Mouse (Mus musculus): Measurements from ENCODE around the gene Gm5862. TPM values are rescaled to one million over a fixed set of nuclear protein-coding genes. Genes with fewer than 3 reads are reported as not detected.

Gm5862 gene
- polyA plus RNA-seq (2017; shearing (Covaris generic)), result not detected

DNA sequence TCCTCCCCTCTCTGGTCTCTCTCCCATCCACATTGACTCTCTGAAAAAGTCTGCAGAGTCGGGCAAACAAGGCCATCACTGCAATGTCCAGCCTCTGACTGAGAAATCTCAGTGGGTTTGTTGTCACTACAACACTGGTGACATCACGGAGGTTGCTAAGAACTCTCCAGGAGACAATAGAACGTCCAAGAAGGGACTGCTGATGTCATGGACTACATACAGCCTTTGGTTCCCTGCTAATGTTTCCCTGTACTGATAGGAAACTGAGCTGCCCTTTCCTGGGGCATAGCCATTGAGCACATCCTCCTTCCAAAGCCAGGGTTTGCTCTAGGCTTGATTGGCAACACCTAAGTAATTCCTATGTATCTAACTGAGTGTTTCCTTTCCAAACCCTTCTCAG lies at the start of gene Gm5862:
Gene Gm5862, minus strand, starts transcription at position 101 of the 400 bp plus-strand sequence.

DNA sequence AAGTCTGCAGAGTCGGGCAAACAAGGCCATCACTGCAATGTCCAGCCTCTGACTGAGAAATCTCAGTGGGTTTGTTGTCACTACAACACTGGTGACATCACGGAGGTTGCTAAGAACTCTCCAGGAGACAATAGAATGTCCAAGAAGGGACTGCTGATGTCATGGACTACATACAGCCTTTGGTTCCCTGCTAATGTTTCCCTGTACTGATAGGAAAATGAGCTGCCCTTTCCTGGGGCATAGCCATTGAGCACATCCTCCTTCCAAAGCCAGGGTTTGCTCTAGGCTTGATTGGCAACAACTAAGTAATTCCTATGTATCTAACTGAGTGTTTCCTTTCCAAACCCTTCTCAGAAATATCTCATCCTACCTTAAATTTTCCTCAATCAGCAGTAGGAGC lies 35.8 kb upstream of the Gm5862 start, which contains the start of gene Gm7347:
Gene Gm7347, minus strand, starts transcription at position 101 of the 400 bp plus-strand sequence.

DNA sequence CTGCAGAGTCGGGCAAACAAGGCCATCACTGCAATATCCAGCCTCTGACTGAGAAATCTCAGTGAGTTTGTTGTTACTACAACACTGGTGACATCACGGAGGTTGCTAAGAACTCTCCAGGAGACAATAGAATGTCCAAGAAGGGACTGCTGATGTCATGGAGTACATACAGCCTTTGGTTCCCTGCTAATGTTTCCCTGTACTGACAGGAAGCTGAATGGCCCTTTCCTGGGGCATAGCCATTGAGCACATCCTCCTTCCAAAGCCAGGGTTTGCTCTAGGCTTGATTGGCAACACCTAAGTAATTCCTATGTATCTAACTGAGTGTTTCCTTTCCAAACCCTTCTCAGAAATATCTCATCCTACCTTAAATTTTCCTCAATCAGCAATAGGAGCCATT lies 16.7 kb upstream of the Gm5862 start, which contains the start of gene Speer4a:
Gene Speer4a, minus strand, starts transcription at position 101 of the 400 bp plus-strand sequence.

DNA sequence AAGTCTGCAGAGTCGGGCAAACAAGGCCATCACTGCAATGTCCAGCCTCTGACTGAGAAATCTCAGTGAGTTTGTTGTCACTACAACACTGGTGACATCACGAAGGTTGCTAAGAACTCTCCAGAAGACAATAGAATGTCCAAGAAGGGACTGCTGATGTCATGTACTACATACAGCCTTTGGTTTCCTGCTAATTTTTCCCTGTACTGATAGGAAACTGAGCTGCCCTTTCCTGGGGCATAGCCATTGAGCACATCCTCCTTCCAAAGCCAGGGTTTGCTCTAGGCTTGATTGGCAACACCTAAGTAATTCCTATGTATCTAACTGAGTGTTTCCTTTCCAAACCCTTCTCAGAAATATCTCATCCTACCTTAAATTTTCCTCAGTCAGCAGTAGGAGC lies 18.0 kb downstream of the Gm5862 start, which contains the start of gene Gm1979:
Gene Gm1979, minus strand, starts transcription at position 101 of the 400 bp plus-strand sequence.

DNA sequence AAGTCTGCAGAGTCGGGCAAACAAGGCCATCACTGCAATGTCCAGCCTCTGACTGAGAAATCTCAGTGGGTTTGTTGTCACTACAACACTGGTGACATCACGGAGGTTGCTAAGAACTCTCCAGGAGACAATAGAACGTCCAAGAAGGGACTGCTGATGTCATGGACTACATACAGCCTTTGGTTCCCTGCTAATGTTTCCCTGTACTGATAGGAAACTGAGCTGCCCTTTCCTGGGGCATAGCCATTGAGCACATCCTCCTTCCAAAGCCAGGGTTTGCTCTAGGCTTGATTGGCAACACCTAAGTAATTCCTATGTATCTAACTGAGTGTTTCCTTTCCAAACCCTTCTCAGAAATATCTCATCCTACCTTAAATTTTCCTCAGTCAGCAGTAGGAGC lies 34.2 kb downstream of the Gm5862 start, which contains the start of gene Gm21698:
Gene Gm21698, minus strand, starts transcription at position 101 of the 400 bp plus-strand sequence.

DNA sequence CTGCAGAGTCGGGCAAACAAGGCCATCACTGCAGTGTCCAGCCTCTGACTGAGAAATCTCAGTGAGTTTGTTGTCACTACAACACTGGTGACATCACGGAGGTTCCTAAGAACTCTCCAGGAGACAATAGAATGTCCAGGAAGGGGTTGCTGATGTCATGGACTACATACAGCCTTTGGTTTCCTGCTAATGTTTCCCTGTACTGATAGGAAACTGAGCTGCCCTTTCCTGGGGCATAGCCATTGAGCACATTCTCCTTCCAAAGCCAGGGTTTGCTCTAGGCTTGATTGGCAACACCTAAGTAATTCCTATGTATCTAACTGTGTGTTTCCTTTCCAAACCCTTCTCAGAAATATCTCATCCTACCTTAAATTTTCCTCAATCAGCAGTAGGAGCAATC lies 50.2 kb downstream of the Gm5862 start, which contains the start of gene Gm21680:
Gene Gm21680, minus strand, starts transcription at position 101 of the 400 bp plus-strand sequence.

Other genes with a start within 250 kb of the Gm5862 start
- gene Gm21663, start 80.5 kb downstream of the Gm5862 start, polyA plus RNA-seq (2017; shearing (Covaris generic)), result not detected
- not detected for gene Gm21671, start 68.5 kb downstream of the Gm5862 start, polyA plus RNA-seq (2017; shearing (Covaris generic))
- not detected for gene Gm21680, start 50.3 kb downstream of the Gm5862 start, polyA plus RNA-seq (2017; shearing (Covaris generic))
- not detected for gene Gm21698, start 34.3 kb downstream of the Gm5862 start, polyA plus RNA-seq (2017; shearing (Covaris generic))
- gene Gm1979, start 18.1 kb downstream of the Gm5862 start, polyA plus RNA-seq (2017; shearing (Covaris generic)), result not detected
- not detected for gene Speer4a, start 16.6 kb upstream of the Gm5862 start, polyA plus RNA-seq (2017; shearing (Covaris generic))
- gene Gm7347, start 35.7 kb upstream of the Gm5862 start, polyA plus RNA-seq (2017; shearing (Covaris generic)), result not detected
- not detected for gene Gm10471, start 66.4 kb upstream of the Gm5862 start, polyA plus RNA-seq (2017; shearing (Covaris generic))
- gene 5031410I06Rik, start 82.4 kb upstream of the Gm5862 start, polyA plus RNA-seq (2017; shearing (Covaris generic)), result not detected
- gene Gm10220, start 98.5 kb upstream of the Gm5862 start, polyA plus RNA-seq (2017; shearing (Covaris generic)), result not detected
- not detected for gene Gm7361, start 234.8 kb upstream of the Gm5862 start, polyA plus RNA-seq (2017; shearing (Covaris generic))

All from inflammation-experienced regulatory T-cells, adult 16 weeks (primary cell).